Mouse (Mus musculus) spleen, postnatal 36 days (tissue): ENCODE measurements around the gene Fbxw18.
"Not testable (repeated sequence)": the region's sequence is repeated elsewhere in the genome, so short reads cannot be mapped to it uniquely, and the experiment has no call there.

Source experiments
- DNase-seq, 2 experiments: peaks; one replicate each; pipeline ENCODE4 v3.0.0; 2022; ENCODE audit warnings: low spot score in 2 of 2, mixed read lengths in 1 of 2

Fbxw18 gene

DNA sequence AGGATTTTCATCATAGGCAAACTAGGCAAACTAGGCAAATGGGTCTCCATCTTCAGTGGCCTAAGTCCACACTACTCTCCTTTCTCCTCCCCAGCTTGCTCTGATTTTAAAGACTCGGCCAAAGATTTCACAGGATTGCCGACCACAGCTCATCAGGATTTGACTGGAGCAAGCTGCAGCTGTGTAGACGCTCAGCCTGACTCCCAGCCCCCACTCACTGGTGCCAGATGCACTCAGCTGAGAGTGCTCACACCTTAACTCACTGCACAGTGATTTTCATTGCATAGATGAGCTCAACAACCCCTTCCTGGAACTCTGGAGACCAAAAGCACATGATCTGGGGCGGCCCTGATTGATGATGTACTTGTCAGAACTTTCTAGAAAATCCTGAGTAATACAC, at the start of gene Fbxw18:
TSS of gene Fbxw18 (minus strand) at position 101 of the 400 bp plus-strand sequence.
- not testable (repeated sequence) for DNase-seq

GRCm38 (mm10) chr9:109745989-109746388, 43.5 kb upstream of the Fbxw18 start, which contains the start of gene Fbxw26:
Fbxw26 (minus strand) TSS chr9:109746089.
- DNase-seq = not testable (repeated sequence)

DNA sequence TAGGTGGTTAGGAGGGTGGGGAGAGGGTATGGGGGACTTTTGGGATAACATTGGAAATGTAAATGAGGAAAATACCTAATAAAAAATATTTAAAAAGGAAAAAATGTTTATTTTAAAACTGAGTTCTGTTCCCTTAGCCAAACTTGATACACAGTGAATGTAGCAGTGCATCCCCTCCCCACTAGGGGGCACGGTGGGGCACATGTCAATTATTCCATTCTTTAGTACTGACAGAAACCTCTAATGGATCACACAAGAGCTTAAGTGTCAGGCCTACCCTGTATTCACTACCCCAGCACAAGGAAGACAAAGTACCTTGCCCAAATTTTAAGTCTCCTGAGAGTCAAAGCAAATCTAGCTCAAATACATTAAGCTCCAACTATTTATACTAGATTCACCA, 17.2 kb downstream of the Fbxw18 start:
- no peak for DNase-seq

- DNase-seq = not testable (repeated sequence)
These were observed 37.9 kb downstream of the Fbxw18 start, which contains the start of gene Fbxw25 for GRCm38 (mm10) chr9:109664552-109664951. Fbxw25 (minus strand) TSS chr9:109664652.
